Mouse (Mus musculus) right cerebral cortex, adult 18-20 months (tissue): ENCODE data around the gene Tlr9.

ENCODE experiments used
- DNase-seq: peaks from one replicate; pipeline ENCODE4 v3.0.0; 2022; ENCODE audit warnings: mixed read lengths

Gene Tlr9

DNA sequence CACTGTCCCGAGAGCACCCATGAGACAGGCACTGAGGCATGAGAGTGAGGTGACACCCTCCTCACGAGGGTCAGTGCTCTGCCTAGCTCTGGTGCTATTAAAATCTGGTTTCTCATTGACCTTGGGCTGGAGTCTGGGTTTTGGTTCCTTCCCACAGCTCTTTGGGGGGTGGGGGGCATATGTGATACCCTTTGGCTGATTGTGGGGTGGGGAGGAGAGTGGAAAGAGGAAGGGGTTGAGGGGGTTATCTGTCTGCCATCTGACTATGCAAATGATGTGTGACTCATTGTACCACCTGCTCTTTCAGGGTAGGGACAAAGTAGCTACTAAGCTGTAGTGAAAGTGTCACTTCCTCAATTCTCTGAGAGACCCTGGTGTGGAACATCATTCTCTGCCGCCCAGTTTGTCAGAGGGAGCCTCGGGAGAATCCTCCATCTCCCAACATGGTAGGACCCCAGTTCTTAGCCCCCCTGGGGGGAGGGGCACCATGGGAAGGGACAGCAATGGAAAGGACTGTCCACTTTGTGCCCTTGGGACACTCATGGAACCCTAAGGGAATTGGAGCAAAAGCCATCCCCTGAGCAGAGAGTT lies at the start of gene Tlr9:
Gene Tlr9, plus strand, starts transcription at position 338 of the 591 bp plus-strand sequence.
- DNase-seq, result no peak

- no peak for DNase-seq
Measured at GRCm38 (mm10) chr9:106173363-106173762, 49.0 kb upstream of the Tlr9 start.

GRCm38 (mm10) chr9:106175552-106176200 lies 46.7 kb upstream of the Tlr9 start:
- DNase-seq, result no peak

DNA sequence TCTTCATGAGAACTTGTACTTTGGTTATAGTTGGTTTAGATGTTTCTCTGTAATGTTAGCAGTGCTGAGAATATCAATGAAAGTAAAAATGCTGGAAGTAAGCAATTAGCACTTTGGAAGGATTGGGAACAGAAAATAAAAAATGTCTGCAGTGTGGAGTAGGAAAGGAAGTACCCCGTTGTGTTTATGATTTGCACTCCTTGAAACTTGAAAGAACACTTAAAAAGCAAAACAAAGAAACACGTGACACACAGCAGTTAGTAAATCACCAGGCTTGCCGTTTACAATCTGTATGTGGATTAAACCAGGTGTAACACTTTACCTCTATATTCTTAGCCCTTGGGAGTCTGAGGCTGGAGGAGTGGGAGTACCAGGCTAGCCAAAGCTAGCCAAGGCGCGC lies 45.6 kb upstream of the Tlr9 start:
- no peak for DNase-seq

GRCm38 (mm10) chr9:106177799-106178198 lies 44.6 kb upstream of the Tlr9 start:
- no peak for DNase-seq

DNA sequence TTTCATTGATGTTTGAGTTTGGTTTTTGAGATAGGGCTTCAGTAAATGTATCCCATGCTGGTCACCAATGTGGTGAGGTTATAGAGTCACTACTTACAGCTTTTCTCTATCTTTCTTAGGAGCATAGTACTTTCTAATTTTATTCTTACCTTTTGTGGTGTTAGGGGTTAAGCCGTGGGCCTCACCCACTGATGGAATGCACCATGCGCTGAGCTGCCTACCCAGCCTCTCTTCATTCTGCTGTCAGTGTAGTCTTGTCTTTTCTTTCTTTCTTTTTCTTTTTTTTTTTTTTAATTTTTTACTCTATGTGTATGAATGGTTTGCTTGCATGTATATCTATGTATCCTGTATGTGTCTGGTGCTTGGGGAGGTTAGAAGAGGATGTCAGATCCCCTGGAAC lies 42.9 kb upstream of the Tlr9 start:
- DNase-seq, result no peak

DNA sequence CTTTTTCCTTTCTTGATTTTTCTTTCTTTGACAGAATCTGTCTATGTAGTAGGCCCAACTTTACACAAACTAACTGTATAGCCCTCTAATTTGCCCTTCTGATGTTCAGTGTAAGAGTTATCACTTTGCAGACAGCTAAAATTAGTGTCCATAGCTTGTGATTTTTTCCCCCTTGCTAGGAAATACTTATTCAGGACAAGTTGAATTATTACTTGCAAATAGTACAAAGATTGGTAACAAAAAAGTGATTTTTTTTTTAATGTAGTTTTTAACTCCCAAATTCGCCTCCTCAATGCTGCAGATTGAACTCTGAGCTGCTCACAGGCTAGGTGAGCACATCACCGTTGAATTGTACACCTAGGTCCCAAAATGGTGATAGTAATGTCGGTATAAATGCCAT lies 42.4 kb upstream of the Tlr9 start:
- DNase-seq, result no peak

DNA sequence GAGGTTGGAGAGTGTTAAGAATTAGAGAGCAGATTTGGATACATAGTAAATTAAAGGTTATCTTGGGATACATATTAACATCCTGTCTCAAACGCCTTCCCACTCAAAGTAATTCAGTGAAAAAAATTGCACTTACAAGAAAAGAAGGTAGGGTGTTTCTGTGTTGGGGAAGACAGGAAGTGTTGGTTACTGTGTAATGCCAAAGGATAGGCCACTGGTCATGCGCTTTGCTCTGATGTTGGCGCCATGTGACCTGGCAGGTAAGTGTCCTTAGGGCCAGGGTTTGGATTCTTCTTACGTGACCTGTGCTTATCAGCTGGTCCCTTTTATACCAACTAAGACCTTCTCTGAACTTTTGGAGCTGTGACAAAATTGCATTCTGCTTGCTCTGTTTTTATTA lies 40.3 kb upstream of the Tlr9 start:
- DNase-seq, result no peak

- no peak for DNase-seq
Measured at GRCm38 (mm10) chr9:106183996-106184395, 38.4 kb upstream of the Tlr9 start.

DNA sequence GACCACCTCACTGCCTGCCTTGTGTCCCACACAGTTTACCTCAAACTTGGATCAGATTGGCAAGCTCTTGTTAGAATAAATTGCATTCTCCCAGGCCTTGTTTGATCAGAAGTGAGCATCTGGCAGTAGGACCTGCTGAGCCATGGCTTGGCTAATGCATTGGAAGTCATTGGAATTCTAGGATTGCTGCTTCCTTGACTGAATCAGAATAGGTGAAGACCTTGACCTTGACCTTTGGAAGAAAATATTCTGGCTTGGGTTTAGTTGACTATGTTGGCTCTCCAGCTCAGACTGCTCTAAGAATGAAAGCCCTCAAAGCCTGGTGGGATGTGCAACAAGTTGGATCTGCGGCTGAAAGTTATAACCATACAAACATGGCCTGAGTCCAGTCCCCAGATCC lies 31.0 kb upstream of the Tlr9 start:
- DNase-seq, result no peak

- no peak for DNase-seq
Measured at GRCm38 (mm10) chr9:106192024-106192423, 30.4 kb upstream of the Tlr9 start.

GRCm38 (mm10) chr9:106192998-106193397 lies 29.4 kb upstream of the Tlr9 start:
- peak; percentile 57 for DNase-seq

- DNase-seq, result peak; percentile 51
Measured at GRCm38 (mm10) chr9:106193930-106194807, 28.2 kb upstream of the Tlr9 start.

DNA sequence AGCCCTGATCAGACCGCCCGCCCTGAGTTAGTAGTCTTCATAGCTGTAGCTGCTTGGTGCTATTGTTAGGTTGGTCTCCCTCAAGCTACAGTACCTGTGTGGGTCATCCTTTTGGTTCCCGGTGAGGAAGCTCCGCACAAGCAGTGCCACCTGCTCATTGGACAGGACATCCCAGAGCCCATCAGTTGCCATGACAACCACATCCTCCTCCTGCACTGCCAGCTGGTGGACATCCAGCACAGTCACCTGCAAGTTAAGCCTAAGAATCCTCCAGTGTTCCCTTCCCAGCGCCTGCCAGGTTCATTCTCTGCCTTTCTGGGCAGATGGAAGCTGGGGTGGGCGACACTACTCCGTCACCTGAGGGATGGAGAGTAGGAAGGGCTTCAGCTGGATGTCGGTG lies 26.7 kb upstream of the Tlr9 start:
- DNase-seq, result no peak

DNA sequence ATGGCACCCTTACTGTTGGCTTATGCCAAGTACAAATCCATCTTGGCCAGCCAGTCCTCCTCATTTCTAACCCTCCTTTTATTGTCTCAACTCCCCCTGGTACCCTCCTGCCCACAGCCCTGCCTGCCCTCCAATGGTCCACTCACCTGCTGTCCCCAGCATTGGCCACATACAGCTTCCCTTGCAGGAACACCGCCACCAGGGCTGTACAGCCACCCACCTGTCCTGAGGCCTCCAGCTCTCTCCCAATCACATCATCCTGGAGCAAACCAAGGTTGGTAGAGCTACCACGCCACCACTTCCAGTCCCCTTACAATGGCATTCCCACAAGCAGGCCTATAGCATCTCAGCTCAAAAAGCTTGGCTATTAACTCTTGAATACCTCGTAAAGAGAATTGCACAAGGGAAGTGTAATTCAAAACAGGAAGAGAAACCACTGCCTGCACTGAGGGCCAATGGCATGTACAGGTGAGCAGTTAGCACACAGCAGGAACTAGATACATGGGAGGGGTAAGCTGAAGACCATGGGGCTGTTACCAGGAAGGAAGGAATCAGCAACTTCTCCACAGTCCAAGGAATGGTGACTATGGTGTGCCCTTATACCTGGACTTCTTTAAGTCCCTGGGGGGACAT lies 25.2 kb upstream of the Tlr9 start:
- no peak for DNase-seq

GRCm38 (mm10) chr9:106197732-106198131 lies 24.7 kb upstream of the Tlr9 start:
- DNase-seq, result no peak

DNA sequence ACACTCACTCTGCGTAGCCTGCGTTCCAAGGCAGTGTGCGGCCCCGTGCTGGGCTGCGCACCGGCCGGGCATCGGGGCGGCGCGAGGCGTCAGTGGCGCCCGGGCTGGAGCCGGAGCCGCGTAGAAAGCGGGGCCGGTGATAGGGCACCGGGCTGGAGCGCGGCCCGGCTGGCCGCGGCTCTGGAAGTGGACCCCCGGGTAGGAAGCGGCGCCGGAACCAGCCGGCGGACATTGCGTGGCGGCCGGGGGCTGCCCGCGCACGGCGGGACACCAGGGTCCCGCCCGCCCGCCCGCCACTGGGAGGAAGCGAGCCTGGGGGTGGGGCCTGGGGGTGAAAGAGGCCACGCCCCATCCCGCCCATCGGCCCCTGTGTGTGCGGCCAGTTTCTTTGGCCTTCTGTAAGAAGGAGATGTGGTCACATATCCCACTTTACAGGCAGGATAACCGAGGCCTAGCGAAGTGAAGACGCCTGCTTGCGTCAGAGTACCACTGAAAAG lies 23.4 kb upstream of the Tlr9 start:
- DNase-seq, result no peak

- no peak for DNase-seq
Measured at GRCm38 (mm10) chr9:106199535-106200272, 22.7 kb upstream of the Tlr9 start, which contains the start of gene Ppm1m. TSS of gene Ppm1m (minus strand) at chr9:106199746.

- DNase-seq, result no peak
Measured at GRCm38 (mm10) chr9:106201895-106202294, 20.5 kb upstream of the Tlr9 start.

- DNase-seq, result peak; percentile 91
Measured at GRCm38 (mm10) chr9:106202819-106203636, 19.4 kb upstream of the Tlr9 start, which contains the start of gene Twf2. TSS of gene Twf2 (plus strand) at chr9:106203108.
